Mouse (Mus musculus) hindbrain, embryonic 14.5 days (tissue): Measurements from ENCODE around the gene Tesc. TPM values are rescaled to one million over a fixed set of nuclear protein-coding genes. Genes with fewer than 3 reads are reported as not detected.

ENCODE experiments used
- ATAC-seq: fragments of 200-750 bp; cut with Nextera tagmentation; 2 replicates; pipeline ENCODE4 v1.8.0; 2017; ENCODE audit warnings: moderate number of reproducible peaks, mild to moderate bottlenecking, moderate TSS enrichment, moderate library complexity; ENCODE audit not compliant: low FRiP score
- DNase-seq: peaks from one replicate; pipeline ENCODE4 v3.0.0-alpha.2; 2015; ENCODE audit warnings: low spot score
- H3K27ac ChIP-seq: fragments of 300-500 bp; sonication (generic); 2 replicates; pipeline ENCODE4 v1.5.1; 2014; ENCODE audit warnings: mild to moderate bottlenecking, moderate library complexity
- H3K27me3 ChIP-seq: fragments of 300-500 bp; sonication (generic); 2 replicates; pipeline ENCODE4 v1.6.1; 2014; ENCODE audit warnings: mild to moderate bottlenecking, low read length, mixed read lengths; ENCODE audit not compliant: control insufficient read depth, insufficient read depth
- H3K36me3 ChIP-seq: fragments of 300-500 bp; sonication (generic); replicated peaks from 2 replicates; pipeline ENCODE4 v1.6.1; 2014; ENCODE audit not compliant: control insufficient read depth, insufficient read depth
- H3K4me1 ChIP-seq: fragments of 300-500 bp; sonication (generic); replicated peaks from 2 replicates; pipeline ENCODE4 v1.6.1; 2014; ENCODE audit warnings: antibody characterized with exemption, low read length, mixed read lengths; ENCODE audit not compliant: control insufficient read depth, insufficient read depth
- H3K4me2 ChIP-seq: fragments of 300-500 bp; sonication (generic); replicated peaks from 2 replicates; pipeline ENCODE4 v1.6.1; 2014; ENCODE audit warnings: mild to moderate bottlenecking, moderate library complexity
- H3K4me3 ChIP-seq: fragments of 300-500 bp; sonication (generic); replicated peaks from 2 replicates; pipeline ENCODE4 v1.5.1; 2014; ENCODE audit warnings: mild to moderate bottlenecking, low read length
- H3K9ac ChIP-seq: fragments of 300-500 bp; sonication (generic); 2 replicates; pipeline ENCODE4 v1.6.1; 2014
- H3K9me3 ChIP-seq: fragments of 300-500 bp; sonication (generic); 2 replicates; pipeline ENCODE4 v1.6.1; 2016; ENCODE audit warnings: low read length; ENCODE audit not compliant: control insufficient read depth
- WGBS: fragments of 180-500 bp; shearing (Covaris S2); extraction: QIAGEN DNeasy Blood & Tissue Kit; methylation state at CpG from one replicate; pipeline ENCODE4 v1.1.7; 2014; 5-methylcytosine and 5-hydroxymethylcytosine counted together
- polyA plus RNA-seq: library from polyadenylated mRNA; unstranded; fragments of >200 nt; fragmentation: Nextera tagmentation; extraction: Ambion mirVana; gene quantifications from 2 replicates; pipeline ENCODE4 v1.2.1, GENCODE M21; 2014

The Tesc gene
- polyA plus RNA-seq, 1 experiment from 2014 or later = 4.9 TPM

DNA sequence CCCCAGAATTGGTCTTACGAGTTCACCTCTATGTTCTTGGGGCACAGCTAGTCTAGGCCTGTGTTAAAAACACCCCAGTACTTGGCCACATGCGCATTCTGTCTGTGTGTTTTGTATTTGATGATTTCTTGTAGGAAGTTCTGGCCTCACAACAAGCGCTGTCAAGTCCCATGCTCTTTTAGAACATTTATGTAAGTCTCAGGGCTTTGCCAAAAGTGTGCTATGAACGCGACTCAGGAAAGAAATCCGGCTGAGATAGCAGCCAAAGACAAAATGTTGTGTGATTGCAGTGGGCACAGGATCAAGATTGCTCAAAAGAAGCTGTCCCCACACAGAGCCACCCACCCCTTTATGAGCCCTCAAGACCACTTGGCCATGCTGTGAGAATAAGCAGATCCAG is 34.0 kb upstream of the Tesc start:
- no peaks in the 10 kb centered on the region for H3K4me1 ChIP-seq
- H3K4me3 ChIP-seq = no peak overlapping the region
- WGBS = 95% methylated on average over 6 of the region's 6 CpGs
- no peak for ATAC-seq
- H3K27ac ChIP-seq = no peak overlapping the region
- H3K27me3 ChIP-seq = no peaks in the 10 kb centered on the region
- no peak for DNase-seq
- H3K36me3 ChIP-seq = peaks cover 97% of the 10 kb centered on the region
- H3K4me2 ChIP-seq = no peak overlapping the region
- H3K9me3 ChIP-seq = no peaks in the 10 kb centered on the region
- no peak overlapping the region for H3K9ac ChIP-seq

- DNase-seq = no peak
- H3K36me3 ChIP-seq = peaks cover 97% of the 10 kb centered on the region
Observed at GRCm38 (mm10) chr5:117995372-117995901, 32.1 kb upstream of the Tesc start.

GRCm38 (mm10) chr5:117995911-117996310 is 31.6 kb upstream of the Tesc start:
- H3K9me3 ChIP-seq = no peaks in the 10 kb centered on the region
- DNase-seq (no peak), ATAC-seq (no peak)
- H3K27ac ChIP-seq = no peak overlapping the region
- no peak overlapping the region for H3K4me3 ChIP-seq
- H3K4me2 ChIP-seq = no peak overlapping the region
- H3K27me3 ChIP-seq = no peaks in the 10 kb centered on the region
- H3K36me3 ChIP-seq = peaks cover 97% of the 10 kb centered on the region
- no peaks in the 10 kb centered on the region for H3K4me1 ChIP-seq
- H3K9ac ChIP-seq = no peak overlapping the region
- 92% methylated on average over 6 of the region's 6 CpGs for WGBS

More at GRCm38 (mm10) chr5:117995372-117995901, 32.1 kb upstream of the Tesc start:
- Histone ChIP-seq H3K9ac (no peak overlapping the region), H3K9me3 (no peaks in the 10 kb centered on the region), H3K27ac (no peak overlapping the region), H3K27me3 (no peaks in the 10 kb centered on the region), H3K4me2 (no peak overlapping the region), H3K4me3 (no peak overlapping the region), H3K4me1 (no peaks in the 10 kb centered on the region)
- ATAC-seq = no peak
- 95% methylated on average over 8 of the region's 8 CpGs for WGBS

DNA sequence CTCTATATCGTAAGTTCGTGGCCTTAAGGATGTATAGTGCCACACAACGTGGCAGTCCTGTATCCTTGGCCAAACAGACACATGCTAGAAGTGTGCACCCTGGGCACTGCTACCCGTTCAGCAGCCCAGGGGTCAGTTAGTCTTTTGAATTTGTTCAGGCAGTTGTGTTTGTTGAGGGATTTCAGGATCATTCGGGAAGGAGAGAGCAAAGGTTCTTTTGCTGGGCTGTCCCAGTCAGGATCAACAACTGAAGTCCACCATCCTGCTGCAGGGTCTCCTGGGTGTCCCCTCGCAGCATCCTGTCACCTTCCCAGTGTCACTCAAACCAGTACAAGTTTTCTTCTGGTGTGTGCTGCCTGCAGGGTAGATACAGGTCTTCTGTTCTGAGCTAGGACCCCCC is 31.0 kb upstream of the Tesc start:
- ATAC-seq (no peak), DNase-seq (no peak)
- no peak overlapping the region for H3K27ac ChIP-seq
- peaks cover 97% of the 10 kb centered on the region for H3K36me3 ChIP-seq
- no peak overlapping the region for H3K9ac ChIP-seq
- no peak overlapping the region for H3K4me3 ChIP-seq
- H3K4me2 ChIP-seq = no peak overlapping the region
- H3K27me3 ChIP-seq = no peaks in the 10 kb centered on the region
- no peaks in the 10 kb centered on the region for H3K4me1 ChIP-seq
- WGBS = 91% methylated on average over 6 of the region's 6 CpGs
- no peaks in the 10 kb centered on the region for H3K9me3 ChIP-seq

- Histone ChIP-seq H3K4me1 (no peaks in the 10 kb centered on the region), H3K27ac (no peak overlapping the region), H3K9me3 (no peaks in the 10 kb centered on the region), H3K4me2 (no peak overlapping the region), H3K36me3 (peaks cover 97% of the 10 kb centered on the region), H3K4me3 (no peak overlapping the region), H3K9ac (no peak overlapping the region), H3K27me3 (no peaks in the 10 kb centered on the region)
- DNase-seq (no peak), ATAC-seq (no peak)
- 49% methylated on average over 10 of the region's 10 CpGs for WGBS
Observed at GRCm38 (mm10) chr5:117997434-117997970, 30.0 kb upstream of the Tesc start.

- ATAC-seq (no peak), DNase-seq (no peak)
- Histone ChIP-seq H3K4me2 (no peak overlapping the region), H3K4me1 (no peaks in the 10 kb centered on the region), H3K27me3 (no peaks in the 10 kb centered on the region), H3K36me3 (peaks cover 99% of the 10 kb centered on the region), H3K27ac (no peak overlapping the region), H3K9ac (no peak overlapping the region), H3K9me3 (no peaks in the 10 kb centered on the region), H3K4me3 (no peak overlapping the region)
- WGBS = 73% methylated on average over 7 of the region's 7 CpGs
Observed at GRCm38 (mm10) chr5:117999061-117999460, 28.5 kb upstream of the Tesc start.

DNA sequence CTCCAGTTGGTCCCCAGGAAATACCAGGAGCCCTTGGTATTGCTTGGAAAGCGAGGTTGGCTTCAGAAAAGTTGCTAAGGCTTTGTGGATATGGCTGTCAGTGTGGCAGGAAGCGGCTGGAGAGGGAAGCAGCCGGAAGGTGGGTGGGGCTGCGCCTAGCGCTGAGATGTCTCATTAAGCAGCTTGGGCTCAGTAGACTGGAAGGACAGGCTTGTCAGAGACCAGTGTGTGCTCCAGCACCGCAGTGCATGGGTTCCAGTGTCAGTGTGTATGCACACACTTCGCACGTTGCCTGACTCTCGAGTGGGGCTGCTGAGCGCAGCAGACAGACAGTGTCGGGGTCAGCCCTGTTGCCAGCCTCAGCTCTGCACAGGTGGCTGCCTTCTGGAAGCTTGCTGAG is 28.0 kb upstream of the Tesc start:
- no peaks in the 10 kb centered on the region for H3K4me1 ChIP-seq
- DNase-seq (no peak), ATAC-seq (no peak)
- H3K9ac ChIP-seq = no peak overlapping the region
- no peak overlapping the region for H3K27ac ChIP-seq
- peaks cover 98% of the 10 kb centered on the region for H3K36me3 ChIP-seq
- H3K4me3 ChIP-seq = no peak overlapping the region
- no peak overlapping the region for H3K4me2 ChIP-seq
- H3K9me3 ChIP-seq = no peaks in the 10 kb centered on the region
- WGBS = 83% methylated on average over 11 of the region's 11 CpGs
- H3K27me3 ChIP-seq = no peaks in the 10 kb centered on the region

GRCm38 (mm10) chr5:118002059-118002458 is 25.5 kb upstream of the Tesc start:
- 35% methylated on average over 9 of the region's 9 CpGs for WGBS
- no peaks in the 10 kb centered on the region for H3K27me3 ChIP-seq
- 0 out of 2 replicates have a peak, but pooled peaks have one; percentile 9 for ATAC-seq
- no peak overlapping the region for H3K9ac ChIP-seq
- H3K9me3 ChIP-seq = no peaks in the 10 kb centered on the region
- H3K4me3 ChIP-seq = no peak overlapping the region
- H3K4me2 ChIP-seq = no peak overlapping the region
- DNase-seq = peak; percentile 82
- H3K27ac ChIP-seq = no peak overlapping the region
- peaks cover 99% of the 10 kb centered on the region for H3K36me3 ChIP-seq
- no peaks in the 10 kb centered on the region for H3K4me1 ChIP-seq

GRCm38 (mm10) chr5:118004619-118005018 is 22.9 kb upstream of the Tesc start:
- Histone ChIP-seq H3K9ac (no peak overlapping the region), H3K4me1 (no peaks in the 10 kb centered on the region), H3K4me2 (no peak overlapping the region), H3K4me3 (no peak overlapping the region), H3K36me3 (peaks cover 99% of the 10 kb centered on the region), H3K27ac (no peak overlapping the region), H3K9me3 (no peaks in the 10 kb centered on the region), H3K27me3 (no peaks in the 10 kb centered on the region)
- peak; percentile 59 for DNase-seq
- 77% methylated on average over 8 of the region's 8 CpGs for WGBS
- no peak for ATAC-seq

GRCm38 (mm10) chr5:118005728-118006127 is 21.8 kb upstream of the Tesc start:
- no peaks in the 10 kb centered on the region for H3K27me3 ChIP-seq
- no peak overlapping the region for H3K9ac ChIP-seq
- no peaks in the 10 kb centered on the region for H3K9me3 ChIP-seq
- H3K4me3 ChIP-seq = no peak overlapping the region
- no peak overlapping the region for H3K27ac ChIP-seq
- no peak for DNase-seq
- WGBS = 87% methylated on average over 1 of the region's 1 CpGs
- H3K36me3 ChIP-seq = peaks cover 97% of the 10 kb centered on the region
- no peak overlapping the region for H3K4me2 ChIP-seq
- no peaks in the 10 kb centered on the region for H3K4me1 ChIP-seq
- no peak for ATAC-seq
